Mouse (Mus musculus) spleen, adult 2 months (tissue): Measurements from ENCODE around the gene Ston2. TPM values are rescaled to one million over a fixed set of nuclear protein-coding genes. Genes with fewer than 3 reads are reported as not detected.
"Not testable (repeated sequence)": the region's sequence is repeated elsewhere in the genome, so short reads cannot be mapped to it uniquely, and the experiment has no call there.

Experiments
- DNase-seq, 2 experiments: peaks; one replicate each; pipeline versions ENCODE4 v3.0.0 to v3.0.0-alpha.2; 2012 to 2021; ENCODE audit warnings: low spot score in 2 of 2, low read depth in 1 of 2
- H3K27ac ChIP-seq: fragments of 200-500 bp; 2 replicates; pipeline ENCODE4 v1.5.1; 2012; ENCODE audit warnings: low read length, inconsistent platforms; ENCODE audit not compliant: insufficient read depth
- H3K27me3 ChIP-seq: fragments of 200-500 bp; 2 replicates; pipeline ENCODE4 v1.6.1; 2012; ENCODE audit warnings: mild to moderate bottlenecking, moderate library complexity, low read length, inconsistent platforms; ENCODE audit not compliant: control insufficient read depth, insufficient read depth
- H3K36me3 ChIP-seq: fragments of 200-500 bp; 2 replicates; pipeline ENCODE4 v1.6.1; 2012; ENCODE audit warnings: mild to moderate bottlenecking, low read length, inconsistent platforms; ENCODE audit not compliant: control insufficient read depth, insufficient read depth
- H3K4me1 ChIP-seq: fragments of 200-500 bp; 2 replicates; pipeline ENCODE4 v1.6.1; 2011; ENCODE audit warnings: inconsistent platforms; ENCODE audit not compliant: control insufficient read depth, insufficient read depth, insufficient read length
- H3K4me3 ChIP-seq: fragments of 200-500 bp; 2 replicates; pipeline ENCODE4 v1.5.1; 2011; ENCODE audit warnings: mild to moderate bottlenecking, inconsistent platforms; ENCODE audit not compliant: insufficient read depth, insufficient read length; ENCODE audit errors: extremely low read depth
- CTCF ChIP-seq: fragments of 200-500 bp; IDR thresholded peaks from 2 replicates; pipeline ENCODE4 v1.5.1; 2011; ENCODE audit warnings: mild to moderate bottlenecking, inconsistent platforms; ENCODE audit not compliant: insufficient read depth, insufficient read length, insufficient replicate concordance; ENCODE audit errors: extremely low read depth
- POLR2A ChIP-seq: fragments of 200-500 bp; IDR thresholded peaks from 2 replicates; pipeline ENCODE4 v1.6.1; 2011; ENCODE audit warnings: low read depth, low read length, inconsistent platforms
- WGBS: fragments of 180-500 bp; shearing (Covaris S2); methylation state at CpG from one replicate; pipeline ENCODE4 v1.1.7; 2018; 5-methylcytosine and 5-hydroxymethylcytosine counted together
- polyA plus RNA-seq: library from polyadenylated mRNA; depleted of rRNA; stranded (reverse); fragments of >200 nt; gene quantifications from 2 replicates; pipeline ENCODE4 v1.2.3, GENCODE M21; 2012

Gene Ston2
- polyA plus RNA-seq, 1 experiment, result 8.1 TPM

- H3K36me3 ChIP-seq, result no peaks in the 10 kb centered on the region
- no peak for DNase-seq
- 0 out of 2 replicates have a peak, but pooled peaks cover 1% of the 10 kb centered on the region for H3K27me3 ChIP-seq
- peaks cover 5% of the 10 kb centered on the region; the same call in 1 of the 2 replicates for H3K4me1 ChIP-seq
- 87% methylated on average over 6 of the region's 6 CpGs for WGBS
- H3K27ac ChIP-seq, result no peak overlapping the region
- no peak overlapping the region for H3K4me3 ChIP-seq
- TF ChIP-seq POLR2A (no peak), CTCF (no peak)
Measured at GRCm38 (mm10) chr12:91754606-91755005, 33.6 kb downstream of the Ston2 start.

- TF ChIP-seq CTCF, result no peak
- TF ChIP-seq POLR2A, result no peak
- Histone ChIP-seq H3K36me3 (no peaks in the 10 kb centered on the region), H3K4me3 (no peak overlapping the region), H3K4me1 (peaks cover 5% of the 10 kb centered on the region; the same call in 1 of the 2 replicates), H3K27me3 (0 out of 2 replicates have a peak, but pooled peaks cover 1% of the 10 kb centered on the region), H3K27ac (no peak overlapping the region)
- WGBS, result 80% methylated on average over 5 of the region's 5 CpGs
- no peak for DNase-seq
Measured at GRCm38 (mm10) chr12:91752711-91753110, 35.5 kb downstream of the Ston2 start.

- no peaks in the 10 kb centered on the region for H3K36me3 ChIP-seq
- 0 out of 2 replicates have a peak, but pooled peaks cover 1% of the 10 kb centered on the region for H3K27me3 ChIP-seq
- 80% methylated on average over 13 of the region's 13 CpGs for WGBS
- TF ChIP-seq CTCF (no peak), POLR2A (no peak)
- H3K4me3 ChIP-seq, result no peak overlapping the region
- H3K27ac ChIP-seq, result no peak overlapping the region
- H3K4me1 ChIP-seq, result peaks cover 5% of the 10 kb centered on the region; the same call in 1 of the 2 replicates
- no peak for DNase-seq
Measured at GRCm38 (mm10) chr12:91751893-91752597, 36.1 kb downstream of the Ston2 start.

GRCm38 (mm10) chr12:91749543-91750184 lies 38.5 kb downstream of the Ston2 start:
- WGBS, result 92% methylated on average over 11 of the region's 11 CpGs
- H3K36me3 ChIP-seq, result no peaks in the 10 kb centered on the region
- DNase-seq, result no peak
- TF ChIP-seq POLR2A (no peak), CTCF (no peak)
- H3K4me3 ChIP-seq, result no peak overlapping the region
- H3K27ac ChIP-seq, result no peak overlapping the region
- H3K4me1 ChIP-seq, result no peaks in the 10 kb centered on the region
- 0 out of 2 replicates have a peak, but pooled peaks cover 1% of the 10 kb centered on the region for H3K27me3 ChIP-seq

- no peaks in the 10 kb centered on the region for H3K36me3 ChIP-seq
- TF ChIP-seq CTCF (no peak), POLR2A (no peak)
- no peak for DNase-seq
- no peak overlapping the region for H3K4me3 ChIP-seq
- 74% methylated on average over 18 of the region's 18 CpGs for WGBS
- 0 out of 2 replicates have a peak, but pooled peaks cover 1% of the 10 kb centered on the region for H3K27me3 ChIP-seq
- no peaks in the 10 kb centered on the region for H3K4me1 ChIP-seq
- peak overlapping the region; percentile 18; the same call in 1 of the 2 replicates for H3K27ac ChIP-seq
Measured at GRCm38 (mm10) chr12:91748241-91748865, 39.8 kb downstream of the Ston2 start.

GRCm38 (mm10) chr12:91746839-91747238 lies 41.3 kb downstream of the Ston2 start:
- not testable (repeated sequence) for H3K4me3 ChIP-seq, H3K27me3 ChIP-seq, H3K27ac ChIP-seq, H3K36me3 ChIP-seq, DNase-seq, H3K4me1 ChIP-seq
- WGBS, result 83% methylated on average over 5 of the region's 5 CpGs

GRCm38 (mm10) chr12:91745758-91746290 lies 42.4 kb downstream of the Ston2 start:
- 24% methylated on average over 11 of the region's 11 CpGs for WGBS
- Histone ChIP-seq H3K4me1 (no peaks in the 10 kb centered on the region), H3K27ac (no peak overlapping the region), H3K36me3 (no peaks in the 10 kb centered on the region), H3K27me3 (no peaks in the 10 kb centered on the region), H3K4me3 (no peak overlapping the region)
- TF ChIP-seq POLR2A (no peak), CTCF (no peak)
- DNase-seq, result no peak
